23 mouse cellular contexts compared by ENCODE assay signal in genomic region chr6:142715026-142715425, GRCm38 (mm10). TPM values are rescaled to one million over a fixed set of nuclear protein-coding genes. Genes with fewer than 3 reads are reported as not detected.
DNase-seq lines count a peak whose midpoint lies in the region; ATAC-seq and TF ChIP-seq lines count a peak whose summit lies in the region.
"Had no signal": no experiment of that assay in that cellular context is flagged by ENCODE, and none has a peak within 500 bp of the region (broad histone marks: within the 10 kb centered on the region; RNA-seq: fewer than 3 reads in every experiment).

No protein-coding gene starts in this region.

- no peak overlapping the region for H3K4me2 ChIP-seq in heart, embryonic 11.5 days
- no peak overlapping the region for H3K4me2 ChIP-seq in stomach, postnatal 0 days (replicated peaks; ENCODE audit: low read depth)
- H3K4me2 ChIP-seq: embryonic facial prominence, embryonic 13.5 days; heart, embryonic 13.5 days; limb, embryonic 13.5 days; liver, embryonic 15.5 days; midbrain, embryonic 15.5 days had no signal

- peaks cover 3% of the 10 kb centered on the region; the same call in 1 of the 2 replicates for H3K9me3 ChIP-seq in heart, embryonic 11.5 days (replicated peaks; ENCODE audit: control insufficient read depth, low read length)
- H3K9me3 ChIP-seq in stomach, postnatal 0 days (ENCODE audit: control insufficient read depth, low read length): no peaks in the 10 kb centered on the region
- H3K9me3 ChIP-seq: embryonic facial prominence, embryonic 13.5 days; heart, embryonic 13.5 days; limb, embryonic 13.5 days; liver, embryonic 15.5 days; midbrain, embryonic 15.5 days had no signal

- H3K36me3 ChIP-seq in heart, embryonic 11.5 days (ENCODE audit: control insufficient read depth, insufficient read depth, low read length): no peaks in the 10 kb centered on the region
- H3K36me3 ChIP-seq in stomach, postnatal 0 days (ENCODE audit: control insufficient read depth, insufficient read depth, low read length): no peaks in the 10 kb centered on the region
- H3K36me3 ChIP-seq: embryonic facial prominence, embryonic 13.5 days; heart, embryonic 13.5 days; limb, embryonic 13.5 days; liver, embryonic 15.5 days; midbrain, embryonic 15.5 days had no signal

- peak; percentile 54 to 61 for DNase-seq in heart, adult 18-20 months
- DNase-seq in layer of hippocampus, adult 9-11 months: peak; percentile 6
- DNase-seq in layer of hippocampus, postnatal 25 days (ENCODE audit: extremely low spot score in 1 of 2, low spot score in 1 of 2): no peak
- peak; percentile 61 for DNase-seq in lung, postnatal 10 days
- DNase-seq in stomach, postnatal 0 days (ENCODE audit: low spot score): no peak
- no peak for DNase-seq in urinary bladder, postnatal 14 days (ENCODE audit: low spot score)
- DNase-seq: adrenal gland, adult 8-10 months; cerebellum, adult 9-11 months; gastrocnemius, postnatal 14 days; kidney, adult 2 months; right cerebral cortex, postnatal 14 days had no signal

- TF ChIP-seq CTCF in stomach, postnatal 0 days (IDR thresholded peaks at IDR 0.05; ENCODE audit: low read depth): no peak

- no peaks in the 10 kb centered on the region for H3K27me3 ChIP-seq in heart, embryonic 11.5 days (ENCODE audit: control insufficient read depth, insufficient read depth, low read length)
- no peaks in the 10 kb centered on the region for H3K27me3 ChIP-seq in stomach, postnatal 0 days (ENCODE audit: control insufficient read depth, insufficient read depth, low read length)
- H3K27me3 ChIP-seq: embryonic facial prominence, embryonic 13.5 days; heart, embryonic 13.5 days; limb, embryonic 13.5 days; liver, embryonic 15.5 days; midbrain, embryonic 15.5 days had no signal

- no peak overlapping the region for H3K4me3 ChIP-seq in heart, embryonic 11.5 days (ENCODE audit: low read depth, low read length)
- no peak overlapping the region for H3K4me3 ChIP-seq in stomach, postnatal 0 days (ENCODE audit: low read depth, low read length)
- H3K4me3 ChIP-seq: embryonic facial prominence, embryonic 13.5 days; heart, embryonic 13.5 days; limb, embryonic 13.5 days; liver, embryonic 15.5 days; midbrain, embryonic 15.5 days; myocyte had no signal

- H3K4me1 ChIP-seq in heart, embryonic 11.5 days (ENCODE audit: control insufficient read depth, insufficient read depth, low read length): 0 out of 2 replicates have a peak, but pooled peaks cover 3% of the 10 kb centered on the region
- H3K4me1 ChIP-seq in stomach, postnatal 0 days (replicated peaks; ENCODE audit: control insufficient read depth, insufficient read depth): no peaks in the 10 kb centered on the region
- H3K4me1 ChIP-seq: limb, embryonic 13.5 days; liver, embryonic 15.5 days; midbrain, embryonic 15.5 days had no signal

- H3K27ac ChIP-seq in heart, embryonic 11.5 days (ENCODE audit: low read depth, low read length): no peak overlapping the region
- H3K27ac ChIP-seq in stomach, postnatal 0 days (replicated peaks): no peak overlapping the region
- H3K27ac ChIP-seq: embryonic facial prominence, embryonic 13.5 days; heart, embryonic 13.5 days; hindbrain, postnatal 0 days; limb, embryonic 13.5 days; liver, embryonic 15.5 days; midbrain, embryonic 15.5 days had no signal

- 59% methylated on average over 8 of the region's 8 CpGs for WGBS in heart, embryonic 11.5 days (ENCODE audit: insufficient replicate concordance)
- WGBS in stomach, postnatal 0 days: 38% methylated on average over 8 of the region's 8 CpGs

- ATAC-seq in heart, embryonic 11.5 days (replicated peaks; ENCODE audit: insufficient number of reproducible peaks, low FRiP score, low TSS enrichment): no peak
- ATAC-seq in stomach, postnatal 0 days (ENCODE audit: low FRiP score, low TSS enrichment): peak; percentile 63; the same call in 1 of the 2 replicates
- ATAC-seq: CD4-positive, CD25-positive, alpha-beta regulatory T cell, adult 4 months; forebrain, embryonic 14.5 days; hindbrain, postnatal 0 days; midbrain, embryonic 15.5 days; Patski had no signal

- H3K9ac ChIP-seq in heart, embryonic 11.5 days (ENCODE audit: low read depth, low read length): no peak overlapping the region
- no peak overlapping the region for H3K9ac ChIP-seq in stomach, postnatal 0 days (ENCODE audit: low read length)
- H3K9ac ChIP-seq: embryonic facial prominence, embryonic 13.5 days; heart, embryonic 13.5 days; limb, embryonic 13.5 days; liver, embryonic 15.5 days; midbrain, embryonic 15.5 days had no signal

- TF ChIP-seq EP300 in stomach, postnatal 0 days (optimal IDR thresholded peaks at IDR 0.05): no peak

RNA-seq across cellular contexts. Expression of gene Abcc9, which starts 12.9 kb away (rescaled TPM):
- 100 to 1,000 TPM; 236 to 257 TPM for total RNA-seq in heart, adult 18-20 months (2021)
- 21.1 and 21.6 TPM in 2 replicates for polyA plus RNA-seq in heart, embryonic 11.5 days (2014; fragmentation: Nextera tagmentation; extraction: Ambion mirVana)
- 1 to 10 TPM; 3.2 to 3.5 TPM for total RNA-seq in layer of hippocampus, postnatal 25 days (2021)
- polyA plus RNA-seq in stomach, postnatal 0 days (2015; fragmentation: Nextera tagmentation; extraction: Ambion mirVana): 4.6 and 5.8 TPM in 2 replicates
- total RNA-seq: hematopoietic stem cell, adult 5-6 weeks had no signal
- polyA plus RNA-seq: CD4-positive, CD25-positive, alpha-beta regulatory T cell, adult 4 months; Patski had no signal

RNA-seq across cellular contexts. Expression of gene Cmas, which starts 41.5 kb away (rescaled TPM):
- total RNA-seq in heart, adult 18-20 months (2021): 10 to 100 TPM; 30.6 to 35.1 TPM
- polyA plus RNA-seq in heart, embryonic 11.5 days (2014; fragmentation: Nextera tagmentation; extraction: Ambion mirVana): 117 and 126 TPM in 2 replicates
- total RNA-seq in layer of hippocampus, postnatal 25 days (2021): 100 to 1,000 TPM in 1 of 2 experiments, 10 to 100 TPM in 1; 99.1 to 108 TPM
- 79.5 and 80.7 TPM in 2 replicates for polyA plus RNA-seq in stomach, postnatal 0 days (2015; fragmentation: Nextera tagmentation; extraction: Ambion mirVana)

Comparison
In these comparisons a context has a peak if more than half of its experiments do, and no peak if none do; other contexts are left out.
1. DNase-seq: peak in heart, adult 18-20 months (2 of 2), layer of hippocampus, adult 9-11 months (single experiment) and lung, postnatal 10 days (single experiment); none in layer of hippocampus, postnatal 25 days (0 of 2), stomach, postnatal 0 days (single experiment) and urinary bladder, postnatal 14 days (single experiment).
2. RNA of gene Abcc9, which starts 12.9 kb away (total RNA-seq): 236 to 257 TPM in heart, adult 18-20 months; 3.2 to 3.5 TPM in layer of hippocampus, postnatal 25 days; every median in the first group is over 10 times any median in the second.